Mouse (Mus musculus) layer of hippocampus, adult 8-10 months (tissue): ENCODE data around the gene Hmcn1. TPM values are rescaled to one million over a fixed set of nuclear protein-coding genes. Genes with fewer than 3 reads are reported as not detected.
A peak's percentile ranks its signal among the peaks of the same experiment; 100 is the strongest.

Experiments used
- DNase-seq, 2 experiments: peaks; one replicate each; pipeline ENCODE4 v3.0.0; 2022; ENCODE audit warnings: low spot score in 2 of 2
- total RNA-seq, 4 experiments: library from RNA; stranded (reverse); gene quantifications; 2 replicates each; pipeline ENCODE4 v1.2.4; 2022

Hmcn1 gene
- 1 to 10 TPM; 1.3 to 4.3 (median 1.7) TPM for total RNA-seq

DNA sequence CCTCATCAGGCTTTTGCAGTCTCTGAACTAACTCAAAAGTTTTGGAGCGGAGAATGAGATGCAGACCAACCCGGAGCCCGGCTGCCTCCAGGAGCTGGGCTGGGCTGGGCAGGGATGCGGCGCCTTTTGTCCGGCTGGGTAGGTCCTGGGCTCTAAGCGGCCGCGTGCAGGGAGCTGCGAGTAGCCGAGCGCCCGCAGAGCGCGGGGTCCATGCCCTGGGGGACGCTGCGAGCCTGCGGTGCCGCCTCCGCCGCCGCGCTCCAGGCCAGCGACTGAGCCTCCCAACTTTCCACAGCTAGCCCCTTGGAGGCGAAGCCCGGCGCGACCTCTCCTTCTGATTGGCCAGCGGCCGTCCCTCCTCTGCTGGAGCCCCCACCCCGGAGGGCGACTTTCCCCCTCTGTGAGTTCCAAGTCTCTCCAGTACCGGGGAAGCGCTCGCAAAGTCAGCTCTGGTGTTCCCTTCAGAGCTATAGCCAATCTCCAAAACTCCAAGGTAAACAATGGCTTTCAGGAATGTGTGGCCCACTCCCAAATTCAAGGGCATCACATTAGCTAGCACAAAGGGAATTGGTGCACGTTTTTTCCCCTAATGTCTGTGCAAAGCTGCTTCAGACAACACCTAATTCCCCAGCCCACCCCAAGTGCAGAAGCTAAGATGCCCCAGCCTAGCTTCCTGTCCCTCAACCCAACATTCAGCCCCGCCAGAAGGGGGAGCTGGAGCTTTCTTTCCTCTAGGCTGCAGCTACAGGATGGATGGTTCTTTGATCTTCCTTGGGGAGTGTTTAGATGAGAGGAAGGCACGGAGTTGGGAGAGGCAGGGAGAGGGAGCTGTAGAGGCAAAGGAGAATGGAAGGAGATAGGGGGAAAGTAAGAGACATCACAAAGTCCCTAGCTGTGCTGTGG is at the start of gene Hmcn1:
TSS of gene Hmcn1 (minus strand) at position 274 of the 903 bp plus-strand sequence.
- DNase-seq, result no peak

DNA sequence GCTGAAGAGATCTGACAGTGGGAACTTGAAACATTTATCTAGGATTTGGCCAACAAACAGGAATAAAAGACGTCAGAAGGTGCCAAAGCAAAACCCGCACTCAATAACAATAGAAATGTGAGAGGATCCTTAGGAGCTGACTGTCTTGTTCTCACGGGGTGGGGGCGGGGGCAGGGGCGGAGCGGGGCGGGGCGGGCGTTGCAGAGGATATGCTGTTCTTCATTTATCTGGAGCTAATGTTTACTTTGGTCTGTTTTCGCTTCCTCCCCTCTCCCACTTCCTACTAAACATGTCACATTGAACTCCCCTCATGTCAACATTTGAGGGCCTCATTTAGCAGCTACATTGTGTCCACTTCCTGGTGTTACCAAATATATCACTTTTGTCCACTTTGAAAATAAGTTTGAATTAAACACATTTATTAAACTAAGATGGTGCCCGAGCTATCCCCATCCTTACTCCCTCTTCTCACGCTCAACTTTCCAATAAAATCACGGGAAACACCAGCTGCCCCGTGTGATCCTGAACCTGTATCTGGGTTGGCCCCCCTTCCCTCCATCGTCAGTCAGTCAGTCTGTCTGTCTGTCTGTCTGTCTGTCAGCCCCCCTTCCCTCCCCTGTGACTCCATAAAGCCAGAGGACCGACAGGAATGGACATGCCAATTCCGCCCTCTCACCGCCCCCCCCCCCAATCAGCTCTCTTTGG is 47.9 kb upstream of the Hmcn1 start:
- DNase-seq, result no peak

DNA sequence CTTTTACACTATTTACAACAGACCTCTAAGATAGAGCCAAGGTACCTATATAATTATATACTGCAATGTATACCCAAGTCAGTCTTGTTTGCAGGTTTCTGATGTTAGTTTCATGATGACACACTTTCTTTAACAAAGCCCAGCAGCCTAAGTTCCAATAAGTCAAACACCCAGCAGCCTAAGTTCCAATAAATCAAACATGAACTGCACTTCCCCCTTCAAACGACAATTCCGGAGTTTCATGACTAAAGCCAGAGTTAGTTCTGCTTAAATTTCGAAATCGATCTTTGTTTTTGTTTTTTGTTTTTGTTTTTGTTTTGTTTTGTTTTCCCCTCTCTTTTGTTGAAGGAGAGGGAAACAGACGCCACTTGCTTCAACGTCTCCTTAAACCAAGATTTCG is 47.1 kb upstream of the Hmcn1 start:
- DNase-seq, result no peak

DNA sequence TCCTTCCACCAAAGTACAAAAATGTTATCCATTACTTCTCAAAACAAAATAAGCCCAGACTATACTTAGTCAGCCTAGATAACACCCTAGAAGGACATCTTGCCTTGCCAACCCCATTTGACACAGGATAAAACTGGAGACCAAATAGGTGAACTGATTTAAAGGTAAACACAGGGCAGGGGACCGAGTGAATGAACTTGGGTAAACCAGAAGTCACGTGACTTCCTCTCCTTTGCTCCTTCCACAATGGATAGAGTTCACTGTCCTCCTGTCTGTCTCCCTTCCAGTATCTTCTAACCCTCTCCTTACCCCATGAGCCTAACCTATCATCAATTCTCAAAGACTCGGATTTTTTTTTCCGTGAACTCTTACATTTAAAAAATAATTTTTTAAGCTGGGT is 46.0 kb upstream of the Hmcn1 start:
- no peak for DNase-seq

DNA sequence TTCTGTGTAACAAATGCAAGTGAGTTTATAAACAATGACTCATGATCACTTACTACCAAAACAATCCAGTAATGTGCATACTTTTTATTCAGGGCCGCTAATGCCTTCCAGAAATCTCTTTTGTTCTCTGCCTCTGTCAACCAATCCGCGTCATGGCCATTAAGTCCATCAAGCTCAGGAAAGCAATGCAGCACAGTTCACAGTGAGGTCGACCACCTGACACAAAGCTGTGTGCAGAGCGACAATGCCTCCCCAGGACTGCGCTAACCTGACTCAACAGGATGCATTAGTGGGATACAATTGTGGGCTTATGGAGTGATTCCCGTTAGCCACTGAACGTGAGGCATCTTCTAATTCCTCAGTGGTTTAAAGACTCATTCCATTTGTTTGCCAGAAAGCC is 45.3 kb upstream of the Hmcn1 start:
- DNase-seq, result no peak

DNA sequence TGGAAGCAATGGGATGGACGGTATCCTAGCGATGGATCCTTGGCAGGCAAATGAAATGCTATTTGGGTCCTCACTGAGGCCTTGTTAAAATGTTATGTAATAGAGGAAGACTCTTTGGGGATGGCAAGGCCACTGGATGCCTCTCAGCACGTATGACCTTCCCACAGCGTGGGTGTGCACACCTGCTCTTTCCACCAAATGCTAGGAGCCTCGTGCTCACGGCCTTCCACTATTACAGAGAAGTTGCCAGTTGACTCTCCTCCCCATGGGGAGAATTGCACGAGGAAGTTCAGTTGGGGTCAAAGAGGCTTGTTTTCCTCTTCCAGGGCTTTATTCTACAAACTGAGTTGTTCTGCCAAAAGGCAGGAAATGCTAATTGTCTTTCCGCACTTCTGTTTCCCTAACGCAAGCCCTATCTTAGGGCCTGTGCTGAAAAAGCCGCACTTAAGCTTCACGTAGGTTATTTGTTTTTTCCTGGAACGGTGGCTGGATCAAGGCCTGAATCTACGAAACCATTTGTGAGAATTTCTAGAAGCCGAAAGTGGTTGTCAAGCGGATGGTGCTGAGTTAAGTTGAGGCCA is 43.3 kb upstream of the Hmcn1 start:
- DNase-seq, result no peak

DNA sequence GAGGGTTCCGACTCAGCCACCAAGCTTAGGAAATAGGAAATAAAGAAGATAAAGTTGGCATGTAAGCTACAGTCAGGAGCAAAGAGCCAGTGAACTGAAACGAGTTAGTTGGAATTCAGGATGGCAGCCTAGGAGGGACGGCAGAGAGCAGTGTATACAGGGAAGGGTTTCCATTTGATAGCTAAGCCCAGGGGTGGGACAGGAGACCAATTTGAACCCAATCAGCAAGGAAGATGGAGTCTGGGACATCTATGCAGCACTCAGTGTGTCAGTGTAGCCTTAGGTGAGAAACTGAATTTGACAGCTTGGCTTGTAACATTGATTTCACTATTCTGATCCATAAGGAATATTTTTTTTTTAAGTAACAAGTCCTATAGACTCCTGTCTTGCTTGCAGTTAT is 42.5 kb upstream of the Hmcn1 start:
- no peak for DNase-seq

DNA sequence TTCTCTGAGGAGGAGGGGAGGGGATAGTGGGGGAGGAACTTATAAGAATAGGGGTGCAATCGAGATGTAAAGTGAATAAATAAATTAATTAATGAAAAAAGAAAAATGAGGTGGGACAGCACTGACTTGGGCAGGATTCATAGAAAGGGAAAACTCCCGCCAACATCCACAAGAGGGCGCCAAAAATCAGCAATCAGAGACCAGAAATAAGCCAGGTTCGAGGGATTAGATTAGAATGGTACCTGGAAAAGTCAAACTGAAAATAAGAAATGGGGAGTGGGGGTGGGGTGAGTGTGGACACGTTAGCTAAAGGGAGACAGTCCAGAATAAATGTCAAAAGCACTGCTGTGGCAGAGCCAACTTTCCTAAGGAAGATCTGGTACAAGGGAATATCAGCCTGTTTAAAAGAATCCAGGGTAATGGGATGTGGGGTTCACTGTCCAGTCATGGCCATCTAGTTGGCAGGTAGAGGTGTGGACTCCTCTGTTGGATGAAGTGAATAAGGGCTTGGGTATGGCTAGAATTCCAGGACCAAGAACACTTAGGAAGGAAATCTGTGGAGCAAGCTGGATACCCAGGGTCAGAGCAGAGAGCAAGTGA is 41.9 kb upstream of the Hmcn1 start:
- DNase-seq, result peak in 1 of 2 experiments; percentile 69

DNA sequence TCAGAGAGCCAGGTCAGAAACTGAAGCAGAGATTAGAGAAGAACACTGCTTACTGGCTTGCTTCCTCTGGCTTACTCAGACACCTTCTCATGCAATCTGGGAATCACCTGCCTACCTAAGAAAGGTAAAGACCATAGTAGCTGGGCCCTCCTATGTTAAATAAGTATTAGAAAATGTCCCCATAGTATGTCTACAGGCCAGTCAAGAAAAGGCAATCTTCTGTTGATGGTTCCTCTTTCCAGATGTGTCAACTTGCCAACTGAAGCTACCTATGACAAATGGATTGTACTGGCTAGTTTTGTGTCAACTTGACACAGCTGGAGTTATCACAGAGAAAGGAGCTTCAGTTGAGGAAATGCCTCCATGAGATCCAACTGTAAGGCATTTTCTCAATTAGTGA is 40.1 kb upstream of the Hmcn1 start:
- no peak for DNase-seq

DNA sequence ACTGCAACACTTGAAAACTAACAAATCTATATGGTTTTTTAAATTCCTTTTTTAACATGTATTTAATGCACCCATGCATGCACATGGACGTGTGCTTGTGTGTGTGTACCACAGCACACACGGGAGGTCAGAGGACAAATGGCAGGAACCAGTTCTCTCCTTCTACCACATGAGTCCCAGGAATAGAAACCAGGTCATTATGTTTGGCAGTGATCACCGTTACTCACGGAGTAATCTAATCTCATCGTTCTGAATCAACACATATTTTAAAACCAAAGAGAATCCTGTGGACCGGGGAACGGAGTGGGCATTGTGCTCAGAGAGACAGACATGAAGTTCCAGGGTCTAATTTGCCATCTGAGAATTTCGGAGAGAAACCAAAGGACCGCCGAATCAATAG is 38.3 kb upstream of the Hmcn1 start:
- no peak for DNase-seq

DNA sequence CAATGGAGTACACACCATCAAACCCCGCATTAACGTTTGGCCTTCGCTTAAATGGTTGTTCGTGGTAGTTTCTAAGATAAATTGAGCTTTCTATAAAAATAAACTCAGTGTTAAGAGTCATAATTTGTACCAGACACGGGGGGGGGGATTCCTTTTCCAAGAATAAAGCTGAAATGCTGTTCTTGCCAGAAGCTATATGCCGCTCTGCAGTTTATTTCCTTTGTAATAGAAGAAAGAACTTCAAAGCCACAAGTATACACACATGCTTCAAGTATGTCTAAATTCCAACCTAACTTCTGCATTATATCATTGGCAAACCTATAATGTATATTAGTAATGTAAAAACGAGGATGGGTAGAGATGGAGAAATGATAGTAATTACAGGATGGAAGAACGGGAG is 37.9 kb upstream of the Hmcn1 start:
- DNase-seq, result no peak

DNA sequence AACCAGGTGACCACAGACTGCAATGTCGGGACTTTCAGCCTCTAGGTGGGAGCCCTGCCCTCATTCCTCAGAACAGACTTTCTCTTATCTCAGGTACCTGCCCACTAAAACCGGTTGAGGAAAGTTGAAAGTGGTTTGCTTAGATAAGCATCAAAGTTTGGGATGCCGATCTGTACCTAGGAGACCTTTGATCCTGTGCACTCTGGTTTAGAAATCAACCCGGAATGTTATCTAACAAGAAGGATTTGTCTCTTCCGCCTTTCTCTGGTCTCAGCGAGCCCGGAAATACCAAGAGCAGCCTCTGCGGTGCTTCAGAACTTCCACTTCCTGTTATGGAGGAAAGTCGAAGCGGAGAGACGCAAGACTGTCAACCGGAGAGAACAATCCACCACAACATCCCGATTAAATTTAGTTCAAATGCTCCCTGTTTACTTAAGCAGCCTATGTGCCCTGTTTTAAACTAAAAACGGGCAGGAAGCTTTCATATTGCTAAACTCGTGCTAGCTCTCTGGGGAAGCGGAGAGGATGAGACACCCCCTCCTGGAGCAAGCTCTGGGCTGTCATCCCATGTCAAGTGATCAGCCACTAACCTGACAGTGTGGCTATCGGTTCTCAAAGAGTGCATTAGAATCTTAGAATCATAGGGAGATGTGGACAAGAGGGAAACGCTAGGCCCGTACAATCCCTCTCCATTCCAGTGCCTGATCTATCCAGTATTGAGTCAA is 32.0 kb upstream of the Hmcn1 start:
- no peak for DNase-seq

DNA sequence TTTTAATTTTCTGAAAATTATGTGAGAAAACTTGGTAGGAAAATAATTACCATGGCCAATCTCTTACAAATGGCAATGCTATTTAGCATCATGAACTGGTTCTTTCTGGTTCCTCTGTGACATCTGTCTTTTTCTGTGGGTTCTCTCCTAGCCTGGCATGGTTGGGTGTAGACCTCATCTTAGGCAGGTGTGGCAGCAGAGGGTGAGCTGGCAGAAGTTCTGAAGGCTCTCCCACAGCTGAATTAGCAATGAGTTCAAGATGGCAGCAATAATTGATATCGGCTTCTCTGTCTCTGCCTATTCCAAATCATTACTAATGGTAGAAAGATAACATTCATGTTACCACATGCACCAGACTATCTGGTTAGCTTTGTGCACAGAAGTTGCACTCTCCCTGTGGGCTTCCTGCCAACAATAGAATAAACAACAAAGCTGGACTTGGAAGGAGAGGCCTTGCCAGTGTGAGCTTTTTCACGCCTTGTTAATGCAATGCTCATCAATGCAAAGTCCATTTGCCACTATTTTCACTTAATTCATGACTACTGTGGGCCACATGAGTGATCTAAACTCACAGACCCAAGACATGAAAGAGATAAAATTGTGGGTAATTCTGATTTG is 26.1 kb upstream of the Hmcn1 start:
- no peak for DNase-seq

DNA sequence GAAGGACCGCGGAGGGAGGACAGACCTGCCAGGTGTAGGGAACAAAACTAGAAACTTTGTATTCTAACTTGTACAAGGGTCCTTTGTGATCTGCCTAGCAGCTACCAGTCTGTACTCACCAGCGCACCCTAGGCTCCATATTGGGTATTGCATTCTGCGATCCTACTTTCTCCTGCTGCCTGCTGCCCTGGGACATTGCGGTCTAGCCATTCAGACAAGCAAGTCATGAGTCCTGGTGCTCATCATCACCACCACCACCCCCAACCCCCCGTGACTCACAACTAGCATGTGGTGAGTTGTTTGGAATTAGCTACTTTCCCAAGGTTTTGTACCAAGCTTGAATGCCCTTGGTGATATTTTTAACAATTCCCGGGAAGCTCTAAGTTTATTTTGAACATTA is 17.8 kb upstream of the Hmcn1 start:
- DNase-seq, result peak in 1 of 2 experiments; percentile 61

DNA sequence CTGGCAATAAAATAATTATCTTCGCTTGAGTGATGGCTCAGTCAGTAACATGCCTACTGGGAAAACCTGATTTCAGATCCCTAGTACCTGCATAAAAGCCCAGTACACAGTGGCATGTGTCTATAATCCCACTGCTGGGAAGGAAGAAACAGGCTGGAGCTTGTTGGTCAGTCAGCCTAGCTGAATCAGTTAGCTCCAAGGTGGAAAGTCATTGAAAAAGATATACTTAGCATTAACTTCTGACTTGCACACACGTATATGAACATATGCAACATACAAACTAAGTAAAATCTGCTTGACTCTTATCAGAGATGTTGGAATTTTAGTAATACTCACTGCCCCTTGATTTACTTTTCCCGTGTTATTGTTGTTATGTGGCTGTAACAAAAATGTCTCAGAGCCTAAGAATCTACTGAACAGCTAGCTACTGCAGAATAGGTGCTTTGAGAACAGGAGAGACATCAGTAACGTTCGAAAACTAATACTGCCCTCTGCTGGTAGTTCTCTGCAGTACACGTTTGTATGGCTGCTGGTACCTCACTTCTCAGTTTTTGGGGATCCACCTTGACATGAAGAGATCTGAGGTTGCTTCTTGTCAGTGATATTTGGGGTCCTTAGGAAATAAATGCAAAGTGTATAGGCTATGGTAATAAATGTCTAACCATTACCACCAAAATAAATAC is 16.0 kb upstream of the Hmcn1 start:
- DNase-seq, result peak; percentile 27 to 73

DNA sequence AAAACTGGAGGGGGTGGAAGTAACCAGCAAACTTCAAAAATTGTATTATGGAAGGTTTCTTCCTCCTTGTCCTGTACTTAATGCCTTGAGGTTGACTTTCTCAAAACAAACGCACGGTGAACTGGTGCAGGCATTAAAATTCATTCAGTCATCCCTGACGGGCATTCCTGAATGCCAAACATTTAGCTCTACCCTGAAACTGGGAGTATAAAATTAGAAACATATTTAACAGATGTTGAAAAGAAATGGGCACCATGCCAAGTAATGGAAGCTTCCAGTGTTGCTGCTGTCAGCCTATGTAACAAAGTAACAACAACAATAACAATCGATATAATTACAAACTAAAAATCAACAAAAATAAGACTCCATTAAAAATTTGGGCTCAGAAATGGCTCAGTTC is 14.5 kb upstream of the Hmcn1 start:
- no peak for DNase-seq

DNA sequence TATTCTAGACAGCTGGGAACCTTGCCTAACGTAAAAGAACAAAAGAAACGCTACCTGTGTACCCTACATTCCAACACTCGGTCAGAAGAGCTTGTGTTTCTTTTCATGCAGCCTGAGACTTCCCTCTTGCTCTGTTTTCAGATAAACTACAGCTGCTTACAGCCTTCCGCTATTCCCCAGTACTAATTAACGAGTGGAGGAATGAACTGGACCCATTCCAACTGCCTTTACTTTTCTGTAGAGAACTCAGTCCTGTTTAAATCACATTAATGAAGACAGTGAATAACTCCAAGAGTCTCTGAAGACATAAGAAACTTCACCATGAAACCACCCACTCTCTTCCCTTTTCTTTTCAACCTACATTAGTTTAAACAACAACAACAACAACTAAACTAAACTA is 10.8 kb upstream of the Hmcn1 start:
- DNase-seq, result no peak

DNA sequence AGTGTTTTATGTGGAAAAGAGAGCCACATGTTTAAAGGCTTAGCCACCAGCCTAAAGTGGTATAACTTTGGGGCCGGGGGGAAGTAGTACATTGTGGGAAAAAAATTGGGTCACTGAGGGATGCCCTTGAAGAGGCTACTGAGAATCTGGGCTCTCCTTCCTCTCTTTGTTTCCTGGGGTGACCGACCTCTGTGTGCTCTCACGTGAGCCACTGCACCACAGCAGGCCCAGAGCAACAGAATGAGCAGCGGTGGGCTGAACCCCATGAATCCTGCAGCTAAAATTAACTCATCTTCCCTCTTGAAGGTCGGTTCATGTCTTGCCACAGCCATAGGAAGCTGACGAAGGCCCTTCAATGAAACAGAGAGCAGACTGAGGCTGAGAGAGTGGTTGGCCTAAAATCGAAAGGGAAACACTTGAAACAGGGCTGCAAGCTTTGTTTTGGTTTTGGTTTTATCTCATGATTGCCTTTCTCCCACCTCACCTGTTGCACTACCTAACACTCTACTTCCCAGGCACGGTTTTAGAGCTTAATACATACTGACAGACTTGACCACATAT is 8.7 kb upstream of the Hmcn1 start:
- no peak for DNase-seq

DNA sequence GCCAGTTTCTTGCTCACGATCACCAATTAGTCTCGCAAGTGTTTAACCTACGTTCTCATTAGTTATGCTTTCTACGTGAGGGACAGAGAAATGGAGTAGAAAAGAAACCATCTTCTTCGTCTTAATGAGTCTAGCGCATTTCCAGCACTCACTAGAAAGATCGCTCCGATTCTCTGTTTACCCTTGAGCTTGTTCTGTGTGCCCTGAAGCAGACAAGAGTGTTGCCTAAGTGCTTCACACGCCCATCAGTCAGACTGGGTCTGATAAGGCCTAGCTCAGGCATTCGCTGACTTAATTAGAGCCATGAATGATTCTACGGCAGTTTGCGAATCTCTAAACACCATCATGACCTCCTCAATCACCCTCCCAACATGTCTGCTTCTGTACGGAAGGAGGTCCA is 7.5 kb upstream of the Hmcn1 start:
- no peak for DNase-seq

DNA sequence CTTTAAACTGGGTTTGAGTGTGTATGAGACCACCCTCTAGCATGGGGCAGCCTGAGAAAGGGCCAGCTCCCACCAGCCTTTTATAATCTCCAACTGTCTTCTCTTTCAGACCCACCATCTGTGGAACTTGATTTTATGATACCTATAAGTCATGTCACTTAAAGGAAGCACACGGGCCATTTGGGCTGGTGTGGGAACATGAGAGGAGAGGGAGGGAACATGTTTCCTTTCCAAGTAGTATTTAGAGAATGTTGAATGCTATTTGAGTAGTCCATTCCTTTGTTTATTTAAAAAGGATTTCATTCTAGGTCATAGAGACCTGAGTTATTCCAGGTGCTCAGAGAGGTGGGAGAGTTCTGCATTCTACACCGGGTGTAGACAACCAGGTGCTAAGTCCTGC is 1.4 kb upstream of the Hmcn1 start:
- no peak for DNase-seq
